Mouse (Mus musculus) intestine, embryonic 16.5 days (tissue): ENCODE measurements around the gene Ddx42. TPM values are rescaled to one million over a fixed set of nuclear protein-coding genes. Genes with fewer than 3 reads are reported as not detected.
"Not testable (repeated sequence)": the region's sequence is repeated elsewhere in the genome, so short reads cannot be mapped to it uniquely, and the experiment has no call there.

Experiments used
- ATAC-seq: fragments of 200-750 bp; cut with Nextera tagmentation; 2 replicates; pipeline ENCODE4 v1.8.0; 2017; ENCODE audit warnings: moderate TSS enrichment, moderate library complexity
- H3K27ac ChIP-seq: fragments of 300-500 bp; sonication (generic); 2 replicates; pipeline ENCODE4 v1.5.1; 2014; ENCODE audit warnings: mild to moderate bottlenecking, low read length
- H3K27me3 ChIP-seq: fragments of 300-500 bp; sonication (generic); replicated peaks from 2 replicates; pipeline ENCODE4 v1.6.1; 2014; ENCODE audit warnings: low read length, control low read depth, mixed read lengths; ENCODE audit not compliant: control insufficient read depth, insufficient read depth
- H3K36me3 ChIP-seq: fragments of 300-500 bp; sonication (generic); 2 replicates; pipeline ENCODE4 v1.6.1; 2014; ENCODE audit warnings: low read length, control low read depth; ENCODE audit not compliant: control insufficient read depth, insufficient read depth
- H3K4me1 ChIP-seq: fragments of 300-500 bp; sonication (generic); 2 replicates; pipeline ENCODE4 v1.6.1; 2014; ENCODE audit warnings: low read length, control low read depth, mixed read lengths; ENCODE audit not compliant: control insufficient read depth, insufficient read depth
- H3K4me2 ChIP-seq: fragments of 300-500 bp; sonication (generic); 2 replicates; pipeline ENCODE4 v1.6.1; 2014; ENCODE audit warnings: low read depth, low read length, control low read depth
- H3K4me3 ChIP-seq: fragments of 300-500 bp; sonication (generic); 2 replicates; pipeline ENCODE4 v1.5.1; 2014; ENCODE audit warnings: mild to moderate bottlenecking, low read length
- H3K9ac ChIP-seq: fragments of 300-500 bp; sonication (generic); 2 replicates; pipeline ENCODE4 v1.6.1; 2014; ENCODE audit warnings: low read depth, low read length
- H3K9me3 ChIP-seq: fragments of 300-500 bp; sonication (generic); 2 replicates; pipeline ENCODE4 v1.6.1; 2016; ENCODE audit warnings: low read length, control low read depth; ENCODE audit not compliant: control insufficient read depth
- WGBS: fragments of 180-500 bp; shearing (Covaris S2); extraction: QIAGEN DNeasy Blood & Tissue Kit; methylation state at CpG from one replicate; pipeline ENCODE4 v1.1.7; 2014; 5-methylcytosine and 5-hydroxymethylcytosine counted together
- polyA plus RNA-seq: library from polyadenylated mRNA; unstranded; fragments of >200 nt; fragmentation: Nextera tagmentation; extraction: Ambion mirVana; gene quantifications from 2 replicates; pipeline ENCODE4 v1.2.1, GENCODE M21; 2015

The Ddx42 gene
- polyA plus RNA-seq, 1 experiment from 2014 or later = 57.5 TPM

- Histone ChIP-seq H3K4me1 (peaks cover 10% of the 10 kb centered on the region; the same call in 1 of the 2 replicates), H3K4me2 (no peak overlapping the region), H3K36me3 (peaks cover 7% of the 10 kb centered on the region; the same call in 1 of the 2 replicates), H3K4me3 (no peak overlapping the region), H3K27ac (no peak overlapping the region), H3K9ac (no peak overlapping the region), H3K27me3 (no peaks in the 10 kb centered on the region), H3K9me3 (no peaks in the 10 kb centered on the region)
- no peak for ATAC-seq
- WGBS = 78% methylated on average over 3 of the region's 3 CpGs
These were observed 3.9 kb downstream of the Ddx42 start for GRCm38 (mm10) chr11:106220603-106221002.

- not testable (repeated sequence) for H3K27ac ChIP-seq, H3K4me3 ChIP-seq, H3K9me3 ChIP-seq, H3K4me1 ChIP-seq, H3K27me3 ChIP-seq, H3K9ac ChIP-seq, ATAC-seq, H3K4me2 ChIP-seq, H3K36me3 ChIP-seq
- WGBS = 78% methylated on average over 8 of the region's 8 CpGs
These were observed 17.3 kb downstream of the Ddx42 start for GRCm38 (mm10) chr11:106233978-106234377.

DNA sequence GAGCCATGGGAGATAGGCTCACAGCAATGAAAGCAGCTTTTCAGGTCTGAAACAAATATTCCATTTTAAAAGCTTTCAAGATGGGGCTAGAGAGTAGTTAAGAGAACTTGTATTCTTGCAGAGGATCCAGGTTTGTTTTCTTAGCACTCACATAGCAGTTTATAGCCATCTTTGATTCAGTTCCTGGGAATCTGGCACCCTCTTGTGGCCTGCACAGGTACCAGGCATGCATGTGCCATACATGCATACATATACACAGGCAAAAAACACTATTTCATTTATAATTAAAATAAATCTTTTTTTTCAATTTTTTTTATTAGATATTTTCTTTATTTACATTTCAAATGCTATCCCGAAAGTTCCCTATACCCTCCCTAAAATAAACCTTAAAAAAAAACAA, 30.1 kb downstream of the Ddx42 start:
- H3K27me3 ChIP-seq = no peaks in the 10 kb centered on the region
- peaks cover 5% of the 10 kb centered on the region; the same call in 1 of the 2 replicates for H3K9me3 ChIP-seq
- H3K36me3 ChIP-seq = peaks cover 40% of the 10 kb centered on the region
- no peak overlapping the region for H3K4me2 ChIP-seq
- no peak overlapping the region for H3K9ac ChIP-seq
- no peak overlapping the region for H3K4me3 ChIP-seq
- H3K27ac ChIP-seq = no peak overlapping the region
- no peaks in the 10 kb centered on the region for H3K4me1 ChIP-seq
- WGBS = 94% methylated on average over 1 of the region's 1 CpGs
- ATAC-seq = no peak

- Histone ChIP-seq H3K9ac (no peak overlapping the region), H3K4me1 (no peaks in the 10 kb centered on the region; the same call in 1 of the 2 replicates), H3K9me3 (peaks cover 5% of the 10 kb centered on the region; the same call in 1 of the 2 replicates), H3K4me3 (no peak overlapping the region), H3K27me3 (no peaks in the 10 kb centered on the region), H3K4me2 (no peak overlapping the region), H3K36me3 (peaks cover 36% of the 10 kb centered on the region), H3K27ac (no peak overlapping the region)
- 79% methylated on average over 7 of the region's 7 CpGs for WGBS
- no peak for ATAC-seq
These were observed 32.6 kb downstream of the Ddx42 start for GRCm38 (mm10) chr11:106249326-106249725.

DNA sequence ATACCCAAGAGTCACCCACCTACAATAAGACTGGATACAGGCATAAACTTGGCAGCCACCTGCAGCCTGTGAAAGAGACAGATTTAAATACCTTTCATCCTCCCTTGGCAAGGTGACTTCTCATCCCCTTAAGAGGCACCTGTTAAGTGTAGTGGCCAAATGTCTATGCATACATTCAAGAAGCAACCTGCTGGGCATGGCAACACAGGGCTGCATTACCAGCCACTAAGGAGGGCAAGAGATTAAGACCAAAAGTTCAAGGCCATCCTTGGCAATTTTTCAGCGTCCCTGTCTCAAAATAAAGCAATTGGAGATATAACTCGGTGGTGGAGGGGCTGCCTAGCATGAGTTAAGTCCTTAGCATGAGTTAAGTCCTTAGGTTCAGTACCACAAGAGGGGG, 38.0 kb downstream of the Ddx42 start:
- WGBS = 22% methylated on average over 2 of the region's 2 CpGs
- ATAC-seq = no peak
- H3K4me3 ChIP-seq = peak overlapping the region; percentile 66
- H3K9me3 ChIP-seq = no peaks in the 10 kb centered on the region
- peaks cover 12% of the 10 kb centered on the region for H3K4me1 ChIP-seq
- H3K36me3 ChIP-seq = peaks cover 15% of the 10 kb centered on the region; the same call in 1 of the 2 replicates
- H3K4me2 ChIP-seq = peak overlapping the region; percentile 94
- H3K27ac ChIP-seq = no peak overlapping the region
- no peaks in the 10 kb centered on the region for H3K27me3 ChIP-seq
- peak overlapping the region; percentile 84 for H3K9ac ChIP-seq

DNA sequence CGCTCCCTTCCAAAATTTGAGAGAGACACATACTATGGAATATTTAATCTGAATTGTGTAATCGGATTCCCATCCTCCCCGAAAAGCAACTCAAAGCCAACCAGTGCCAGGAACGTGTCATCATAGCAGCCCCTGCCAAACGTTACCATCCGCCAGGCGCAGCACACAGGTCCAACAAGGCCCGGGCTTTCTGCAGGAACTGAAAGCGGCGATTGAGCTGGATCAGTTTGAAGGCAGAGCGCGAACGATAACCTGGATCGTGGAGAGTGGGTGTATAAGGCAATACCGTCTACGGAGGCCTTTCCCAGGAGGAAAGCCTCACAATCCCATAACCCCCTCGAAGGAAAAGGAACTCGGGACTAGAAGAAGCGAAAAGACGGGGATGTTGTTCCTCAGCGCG, 38.4 kb downstream of the Ddx42 start:
- peak overlapping the region; percentile 66 for H3K4me3 ChIP-seq
- H3K27me3 ChIP-seq = no peaks in the 10 kb centered on the region
- WGBS = 2% methylated on average over 22 of the region's 22 CpGs
- peaks cover 12% of the 10 kb centered on the region for H3K4me1 ChIP-seq
- ATAC-seq = no peak
- H3K36me3 ChIP-seq = peaks cover 10% of the 10 kb centered on the region; the same call in 1 of the 2 replicates
- H3K9me3 ChIP-seq = no peaks in the 10 kb centered on the region
- H3K9ac ChIP-seq = peak overlapping the region; percentile 84
- H3K4me2 ChIP-seq = peak overlapping the region; percentile 94
- peak overlapping the region; percentile 52; the same call in 1 of the 2 replicates for H3K27ac ChIP-seq

DNA sequence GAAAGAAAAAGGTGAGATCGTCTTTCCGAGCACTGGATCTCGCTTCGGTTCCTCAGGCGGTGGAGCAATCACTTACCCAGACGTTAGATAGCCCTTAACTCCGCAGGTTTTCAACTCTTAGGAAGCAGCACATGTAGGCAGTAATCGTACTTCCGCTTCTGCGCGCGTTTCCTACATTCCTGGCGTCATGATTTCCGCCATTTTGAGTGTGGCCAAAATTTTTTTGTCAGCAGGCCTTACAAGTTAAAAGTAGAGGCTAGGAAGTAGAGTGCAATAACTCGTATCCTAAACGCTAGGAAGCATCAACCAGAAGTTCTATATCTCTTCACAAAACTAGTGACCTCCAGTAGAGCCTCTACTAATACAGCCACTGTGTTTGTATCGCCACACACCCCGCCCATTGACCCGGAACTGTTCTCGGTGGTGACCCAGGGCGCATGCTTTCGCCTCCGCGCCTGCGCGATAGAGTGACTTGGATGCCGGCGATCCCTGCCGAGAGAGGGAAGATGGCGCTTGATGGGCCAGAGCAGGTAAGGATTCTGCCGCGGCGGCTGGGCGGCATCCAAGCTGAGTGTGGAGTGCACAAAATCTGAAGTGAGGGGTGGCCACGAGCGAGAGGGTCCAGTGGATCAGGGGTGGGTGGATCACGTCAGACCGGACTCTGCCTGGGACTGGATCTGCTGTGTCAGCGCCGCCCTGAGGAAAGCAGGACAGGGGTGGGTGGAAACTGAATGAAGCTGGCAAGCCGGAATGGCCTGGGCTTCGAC, 39.1 kb downstream of the Ddx42 start, which contains the start of the genes Ftsj3 and Psmc5:
Gene Ftsj3 (minus strand): TSS at position 395 of the 767 bp plus-strand sequence.
Gene Psmc5 (plus strand): TSS at position 470 of the 767 bp plus-strand sequence.
- Histone ChIP-seq H3K4me2 (peak within 1 kb of the TSS; percentile 94), H3K36me3 (peaks cover 4% of the 10 kb centered on the region; the same call in 1 of the 2 replicates), H3K27ac (peak within 1 kb of the TSS; percentile 72), H3K27me3 (no peaks in the 10 kb centered on the region), H3K9me3 (no peaks in the 10 kb centered on the region), H3K4me3 (peak within 1 kb of the TSS; percentile 66), H3K4me1 (peaks cover 12% of the 10 kb centered on the region), H3K9ac (peak within 1 kb of the TSS; percentile 84)
- peak; percentile 98 for ATAC-seq
- under 1% methylated on average over 42 of the region's 42 CpGs for WGBS

DNA sequence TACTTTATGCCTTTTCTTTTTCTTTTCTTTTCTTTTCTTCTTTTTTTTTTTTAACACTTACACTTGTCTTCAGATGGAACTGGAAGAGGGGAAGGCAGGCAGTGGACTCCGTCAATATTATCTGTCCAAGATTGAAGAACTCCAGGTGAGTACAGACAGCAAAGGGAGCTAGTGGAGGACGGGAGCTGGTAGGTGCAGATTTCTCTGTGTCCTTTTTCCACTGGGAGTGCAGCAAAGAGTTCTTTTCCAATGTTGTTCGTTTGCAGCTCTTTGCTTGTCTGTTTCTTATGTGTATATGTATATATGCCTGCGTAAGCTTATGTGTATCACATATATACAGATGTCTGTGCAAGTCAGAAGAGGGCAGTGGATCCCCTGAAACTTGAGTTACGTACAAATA, 40.0 kb downstream of the Ddx42 start:
- H3K27me3 ChIP-seq = no peaks in the 10 kb centered on the region
- no peaks in the 10 kb centered on the region for H3K9me3 ChIP-seq
- H3K4me2 ChIP-seq = peak overlapping the region; percentile 94
- H3K36me3 ChIP-seq = peaks cover 3% of the 10 kb centered on the region; the same call in 1 of the 2 replicates
- H3K4me3 ChIP-seq = peak overlapping the region; percentile 66
- H3K27ac ChIP-seq = no peak overlapping the region
- peaks cover 12% of the 10 kb centered on the region for H3K4me1 ChIP-seq
- ATAC-seq = no peak
- WGBS = 63% methylated on average over 5 of the region's 5 CpGs
- H3K9ac ChIP-seq = peak overlapping the region; percentile 84

DNA sequence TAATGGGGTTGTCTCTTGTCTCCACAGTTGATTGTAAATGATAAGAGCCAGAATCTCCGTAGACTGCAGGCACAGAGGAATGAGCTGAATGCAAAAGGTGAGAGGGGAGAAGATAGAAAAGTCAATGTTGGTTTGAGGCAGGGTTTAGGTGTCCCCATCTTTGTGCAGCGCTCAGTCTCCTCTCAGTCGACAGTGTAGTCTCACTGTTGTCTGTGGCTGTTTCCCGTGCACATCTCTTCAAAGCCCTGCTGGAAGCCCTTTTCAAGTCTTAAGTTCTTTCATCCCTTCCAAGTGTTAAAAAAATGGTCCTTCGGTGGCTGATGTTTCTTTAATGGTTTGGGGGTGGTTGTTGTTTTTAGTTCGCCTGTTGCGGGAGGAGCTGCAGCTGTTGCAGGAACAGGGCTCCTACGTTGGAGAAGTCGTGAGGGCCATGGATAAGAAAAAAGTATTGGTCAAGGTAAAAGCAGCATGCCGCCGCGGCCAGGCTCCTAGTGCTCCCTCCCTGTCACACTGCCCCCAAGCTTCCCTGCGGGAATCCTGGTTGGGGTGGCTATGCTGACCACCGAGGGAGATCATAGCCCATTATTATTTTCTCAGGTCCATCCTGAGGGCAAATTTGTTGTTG, 44.2 kb downstream of the Ddx42 start:
- 82% methylated on average over 14 of the region's 14 CpGs for whole genome bisulfite sequencing
- H3K4me3 ChIP-seq = no peak overlapping the region

More for the DNA sequence above, 44.2 kb downstream of the Ddx42 start:
- Histone ChIP-seq H3K27ac (no peak overlapping the region), H3K4me2 (no peak overlapping the region), H3K27me3 (no peaks in the 10 kb centered on the region), H3K9ac (no peak overlapping the region), H3K4me1 (peaks cover 5% of the 10 kb centered on the region; the same call in 1 of the 2 replicates), H3K9me3 (no peaks in the 10 kb centered on the region), H3K36me3 (peaks cover 35% of the 10 kb centered on the region)
- no peak for ATAC-seq
